Mouse (Mus musculus): Measurements from ENCODE around the gene Nomo1. TPM values are rescaled to one million over a fixed set of nuclear protein-coding genes. Genes with fewer than 3 reads are reported as not detected.

Gene Nomo1
- polyA plus RNA-seq (2012; rRNA removed): 27.8 and 34.0 TPM in 2 replicates

DNA sequence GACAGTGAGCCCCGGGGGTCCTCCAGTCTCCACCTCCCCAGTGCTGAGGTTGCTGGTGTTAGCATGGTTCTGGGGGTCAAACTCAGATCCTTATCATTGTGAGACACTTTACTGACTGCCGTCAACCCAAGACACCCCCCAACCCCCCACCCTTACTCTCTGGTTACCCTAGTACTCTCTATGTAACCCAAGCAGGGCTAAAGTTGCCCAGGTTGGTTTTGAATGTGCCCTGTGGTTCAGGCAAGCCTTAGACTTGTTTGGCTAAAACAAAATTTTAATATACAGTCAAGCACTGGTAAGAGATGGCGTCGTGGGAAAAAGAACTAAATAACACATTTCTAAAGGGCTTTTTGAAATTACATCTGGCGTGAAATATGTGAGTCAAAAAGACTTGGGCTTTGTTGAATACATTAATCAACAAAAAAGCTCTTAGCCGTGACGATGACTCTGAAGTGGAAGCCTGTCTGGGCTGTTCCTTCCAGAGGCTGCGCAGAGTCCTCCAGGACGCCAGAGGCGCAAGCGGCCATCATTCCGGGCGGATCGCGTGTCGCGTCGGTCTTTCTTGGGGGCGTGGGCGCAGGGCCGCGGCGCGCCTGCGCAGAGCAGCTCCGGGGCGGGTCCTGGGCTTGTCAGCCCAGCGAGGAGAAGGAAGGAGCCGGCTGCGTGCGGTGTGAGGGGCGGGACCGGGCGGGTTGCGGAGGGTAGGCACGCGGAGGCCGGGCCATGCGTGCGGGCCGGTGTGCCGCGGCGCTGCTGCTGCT, at the start of gene Nomo1:
TSS of gene Nomo1 (plus strand) at position 590 of the 761 bp plus-strand sequence.
- Histone ChIP-seq H3K4me3 (replicated peaks; ENCODE audit: extremely low read depth, low read depth, low read length) (peak within 1 kb of the TSS; percentile 99), H3K4me1 (ENCODE audit: control insufficient read depth, insufficient read depth, low read length) (peaks cover 4% of the 10 kb centered on the region; the same call in 1 of the 2 replicates)
- TF ChIP-seq POLR2A (IDR thresholded peaks at IDR 0.05; ENCODE audit: borderline replicate concordance, extremely low read depth, low read depth, low read length) (peak; percentile 64), CTCF (IDR thresholded peaks at IDR 0.05; ENCODE audit: insufficient read depth, low read length) (peak; percentile 78)
- peak; percentile 95 for DNase-seq
- 6% methylated on average over 44 of the region's 44 CpGs for WGBS

DNA sequence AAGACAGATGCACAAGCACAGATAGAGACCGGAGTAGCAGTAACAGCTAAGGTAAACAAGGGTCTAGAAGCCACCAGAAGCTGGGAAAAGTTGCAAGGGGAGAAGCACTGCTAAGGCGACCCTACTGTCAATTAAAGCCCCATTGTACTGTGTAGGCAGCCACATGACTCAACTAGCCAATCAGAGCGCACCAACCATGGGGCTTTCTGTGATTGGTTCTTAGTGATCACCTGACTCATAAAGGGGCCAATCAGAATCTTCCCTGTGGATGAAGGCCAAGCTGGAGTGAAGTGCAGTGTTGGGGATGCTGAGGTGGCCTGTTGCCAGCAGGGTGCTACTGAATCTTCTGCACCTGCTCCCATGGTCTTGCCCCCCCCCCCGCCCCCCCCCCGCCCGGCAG, 46.6 kb upstream of the Nomo1 start:
- WGBS: 68% methylated on average over 6 of the region's 6 CpGs
- DNase-seq: no peak
- no peak overlapping the region for H3K4me3 ChIP-seq (replicated peaks; ENCODE audit: extremely low read depth, low read depth, low read length)
- H3K4me1 ChIP-seq (ENCODE audit: control insufficient read depth, insufficient read depth, low read length): no peaks in the 10 kb centered on the region
- TF ChIP-seq POLR2A (IDR thresholded peaks at IDR 0.05; ENCODE audit: borderline replicate concordance, extremely low read depth, low read depth, low read length) (no peak), CTCF (IDR thresholded peaks at IDR 0.05; ENCODE audit: insufficient read depth, low read length) (no peak)

DNA sequence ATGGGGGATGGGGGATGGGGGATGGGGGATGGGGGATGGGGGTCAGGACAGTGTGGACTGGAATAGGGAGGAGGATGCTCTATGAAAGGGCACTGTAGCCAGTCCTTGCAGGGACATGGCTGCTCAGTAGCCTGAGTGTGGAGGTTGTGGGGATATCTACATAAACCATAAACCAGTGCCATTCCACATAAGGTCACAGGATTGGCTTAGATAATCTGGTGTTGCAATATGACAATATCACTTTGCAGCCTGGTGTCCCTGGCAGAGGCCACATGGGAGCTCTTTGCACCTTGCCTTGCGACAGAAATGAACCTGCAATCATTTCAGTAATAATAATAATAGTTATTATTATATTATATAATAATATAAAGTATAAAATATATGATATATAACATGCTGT, 45.2 kb upstream of the Nomo1 start:
- Histone ChIP-seq H3K4me1 (ENCODE audit: control insufficient read depth, insufficient read depth, low read length) (no peaks in the 10 kb centered on the region), H3K4me3 (replicated peaks; ENCODE audit: extremely low read depth, low read depth, low read length) (no peak overlapping the region)
- no peak for DNase-seq
- 79% methylated on average over 1 of the region's 1 CpGs for WGBS
- no peak for TF ChIP-seq CTCF (IDR thresholded peaks at IDR 0.05; ENCODE audit: insufficient read depth, low read length)

DNA sequence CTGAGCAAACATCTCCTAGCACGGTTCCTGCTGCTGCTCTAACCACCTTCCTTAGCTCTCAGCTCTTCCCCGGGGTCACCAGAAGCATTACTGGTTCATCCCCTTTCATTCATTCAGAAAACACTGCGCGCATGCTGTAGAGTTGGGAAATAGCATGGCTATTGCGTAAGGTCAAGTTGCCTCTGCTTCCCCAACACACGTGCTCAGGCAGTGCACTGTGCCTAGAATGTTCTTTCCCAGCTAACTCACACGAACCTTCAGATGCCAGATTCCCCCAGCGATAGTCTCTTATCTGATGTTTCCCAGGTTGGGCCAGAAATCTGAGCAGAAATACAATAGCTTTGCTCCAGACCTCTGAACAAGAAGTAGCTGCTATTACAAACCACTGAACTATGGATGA, 41.0 kb upstream of the Nomo1 start:
- Histone ChIP-seq H3K4me3 (replicated peaks; ENCODE audit: extremely low read depth, low read depth, low read length) (no peak overlapping the region), H3K4me1 (ENCODE audit: control insufficient read depth, insufficient read depth, low read length) (no peaks in the 10 kb centered on the region)
- TF ChIP-seq POLR2A (IDR thresholded peaks at IDR 0.05; ENCODE audit: borderline replicate concordance, extremely low read depth, low read depth, low read length) (no peak), CTCF (IDR thresholded peaks at IDR 0.05; ENCODE audit: insufficient read depth, low read length) (no peak)
- WGBS: 56% methylated on average over 8 of the region's 8 CpGs
- no peak for DNase-seq

DNA sequence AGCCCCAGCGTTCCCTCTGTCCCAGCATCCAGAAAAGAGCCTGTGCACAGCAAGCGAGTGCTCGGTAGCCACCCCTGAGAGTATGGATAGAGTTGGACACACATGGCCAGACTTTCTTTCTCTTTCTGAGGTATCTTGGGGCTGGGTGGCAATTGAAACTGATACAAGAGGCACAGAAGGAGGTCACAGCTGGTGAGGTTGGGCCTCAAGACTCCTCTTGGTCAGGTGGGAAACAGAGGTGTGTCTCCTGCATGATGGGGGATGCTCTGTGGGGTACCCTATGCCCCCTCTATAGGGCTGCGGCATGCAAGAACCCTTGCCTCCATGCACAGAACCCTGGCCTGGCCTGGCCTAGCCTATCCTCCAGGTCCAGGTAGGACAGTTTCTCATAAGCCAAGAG, 32.9 kb upstream of the Nomo1 start:
- 91% methylated on average over 4 of the region's 4 CpGs for WGBS
- no peak for TF ChIP-seq CTCF (IDR thresholded peaks at IDR 0.05; ENCODE audit: insufficient read depth, low read length)
- TF ChIP-seq POLR2A (IDR thresholded peaks at IDR 0.05; ENCODE audit: borderline replicate concordance, extremely low read depth, low read depth, low read length): no peak
- no peaks in the 10 kb centered on the region for H3K4me1 ChIP-seq (ENCODE audit: control insufficient read depth, insufficient read depth, low read length)

DNA sequence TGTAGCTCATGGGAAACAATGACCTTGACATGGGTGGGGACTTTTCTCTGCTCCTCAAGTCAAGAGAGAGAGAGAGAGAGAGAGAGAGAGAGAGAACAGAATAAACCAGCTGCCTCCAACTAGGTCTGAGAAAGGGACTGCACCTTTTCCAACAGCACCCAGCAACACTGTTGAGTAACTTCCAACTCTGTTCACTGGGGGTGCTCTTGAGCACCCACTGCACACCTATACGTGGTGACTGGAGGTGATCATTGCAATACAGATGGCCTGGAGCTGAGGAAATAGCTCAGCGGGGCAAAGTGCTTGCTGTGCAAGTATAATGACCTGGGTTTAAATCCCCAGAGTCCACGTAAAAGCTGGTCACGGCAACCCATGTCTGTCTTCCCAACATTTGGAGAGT, 30.8 kb upstream of the Nomo1 start:
- H3K4me1 ChIP-seq (ENCODE audit: control insufficient read depth, insufficient read depth, low read length): no peaks in the 10 kb centered on the region
- no peak for DNase-seq
- TF ChIP-seq POLR2A (IDR thresholded peaks at IDR 0.05; ENCODE audit: borderline replicate concordance, extremely low read depth, low read depth, low read length) (no peak), CTCF (IDR thresholded peaks at IDR 0.05; ENCODE audit: insufficient read depth, low read length) (no peak)
- 59% methylated on average over 4 of the region's 4 CpGs for WGBS
- H3K4me3 ChIP-seq (replicated peaks; ENCODE audit: extremely low read depth, low read depth, low read length): no peak overlapping the region

More for the DNA sequence above, 32.9 kb upstream of the Nomo1 start:
- no peak for DNase-seq
- no peak overlapping the region for H3K4me3 ChIP-seq (replicated peaks; ENCODE audit: extremely low read depth, low read depth, low read length)

DNA sequence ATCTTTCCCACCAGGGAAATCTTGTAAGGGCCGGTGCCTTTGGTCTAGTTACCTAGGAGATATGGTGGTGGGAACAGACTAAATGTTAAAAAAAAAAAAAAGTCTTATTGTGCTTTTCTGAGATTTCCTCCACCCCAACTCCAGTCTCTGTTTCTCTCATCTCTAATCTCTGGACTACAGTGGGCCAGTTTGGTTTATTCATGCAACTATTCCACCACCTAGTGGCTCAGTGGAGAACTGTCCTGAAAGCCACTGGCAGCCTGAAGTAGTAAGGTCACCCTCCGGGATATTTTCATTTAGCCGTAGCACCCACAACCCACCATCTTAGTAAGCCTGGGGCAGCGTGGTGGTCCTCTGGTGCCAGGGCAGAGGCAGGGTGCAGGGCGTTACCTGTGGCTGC, 23.9 kb upstream of the Nomo1 start:
- 7% methylated on average over 5 of the region's 5 CpGs for WGBS
- TF ChIP-seq CTCF (IDR thresholded peaks at IDR 0.05; ENCODE audit: insufficient read depth, low read length): peak; percentile 47
- TF ChIP-seq POLR2A (IDR thresholded peaks at IDR 0.05; ENCODE audit: borderline replicate concordance, extremely low read depth, low read depth, low read length): no peak
- H3K4me3 ChIP-seq (replicated peaks; ENCODE audit: extremely low read depth, low read depth, low read length): no peak overlapping the region
- H3K4me1 ChIP-seq (ENCODE audit: control insufficient read depth, insufficient read depth, low read length): no peaks in the 10 kb centered on the region
- DNase-seq: peak; percentile 54

DNA sequence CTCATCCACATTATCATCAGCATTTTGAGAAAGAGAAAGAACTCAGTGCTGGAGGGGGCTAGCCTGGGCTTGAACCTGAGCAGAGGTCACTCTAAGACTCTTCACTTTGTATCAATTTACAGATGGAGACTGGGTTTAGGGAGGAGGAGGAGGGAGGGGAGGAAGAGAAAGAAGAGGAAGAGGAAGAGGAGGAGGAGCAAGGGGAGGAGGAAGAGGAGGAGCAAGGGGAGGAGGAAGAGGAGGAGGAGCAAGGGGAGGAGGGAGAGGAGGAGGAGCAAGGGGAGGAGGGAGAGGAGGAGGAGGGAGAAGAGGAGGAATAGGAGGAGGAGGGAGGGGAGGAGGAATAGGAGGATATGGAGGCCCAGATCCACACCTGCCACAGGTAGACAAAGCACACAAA, 21.4 kb upstream of the Nomo1 start:
- no peak for DNase-seq
- no peak for TF ChIP-seq POLR2A (IDR thresholded peaks at IDR 0.05; ENCODE audit: borderline replicate concordance, extremely low read depth, low read depth, low read length)
- TF ChIP-seq CTCF (IDR thresholded peaks at IDR 0.05; ENCODE audit: insufficient read depth, low read length): no peak
- no peaks in the 10 kb centered on the region for H3K4me1 ChIP-seq (ENCODE audit: control insufficient read depth, insufficient read depth, low read length)
- no peak overlapping the region for H3K4me3 ChIP-seq (replicated peaks; ENCODE audit: extremely low read depth, low read depth, low read length)

DNA sequence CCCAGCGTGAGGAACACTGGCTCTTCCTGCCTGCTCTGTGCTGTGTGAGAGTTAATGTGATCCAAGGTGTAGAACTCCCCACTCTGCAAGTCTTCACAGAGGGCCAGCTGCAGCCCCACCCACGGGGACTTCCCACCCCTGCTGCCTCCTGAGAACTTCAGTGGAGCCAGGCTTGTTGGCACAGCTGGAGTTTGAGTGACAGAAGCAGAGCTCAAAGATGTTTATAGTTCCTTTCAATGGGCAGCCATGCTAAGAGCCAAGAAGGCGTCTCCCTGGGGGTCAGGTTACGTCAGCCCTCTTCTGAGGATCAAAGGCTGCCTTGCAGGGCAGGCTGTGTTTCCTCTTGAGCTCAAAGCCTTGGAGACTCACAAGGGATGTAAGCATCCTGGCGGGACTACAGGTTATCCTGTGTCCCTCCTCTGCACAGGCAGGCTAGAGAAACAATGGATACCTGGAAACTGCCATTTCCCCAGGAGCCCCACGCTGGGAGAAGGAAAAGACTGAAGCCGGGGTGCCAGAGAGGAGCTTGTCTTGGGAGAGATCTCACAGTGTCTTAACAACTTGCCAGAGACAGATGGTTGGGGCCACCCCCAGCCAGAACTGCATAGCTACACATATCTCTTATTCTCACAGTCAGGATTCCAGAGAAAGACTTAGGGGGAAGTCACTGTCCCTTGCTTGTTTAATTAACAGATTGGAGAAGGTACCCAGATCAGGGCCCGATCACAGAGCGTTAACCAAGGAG, 20.1 kb upstream of the Nomo1 start:
- 26% methylated on average over 9 of the region's 9 CpGs for whole genome bisulfite sequencing
- Histone ChIP-seq H3K4me1 (ENCODE audit: control insufficient read depth, insufficient read depth, low read length) (no peaks in the 10 kb centered on the region), H3K4me3 (replicated peaks; ENCODE audit: extremely low read depth, low read depth, low read length) (no peak overlapping the region)
- peak; percentile 30 for DNase-seq
- TF ChIP-seq CTCF (IDR thresholded peaks at IDR 0.05; ENCODE audit: insufficient read depth, low read length) (no peak), POLR2A (IDR thresholded peaks at IDR 0.05; ENCODE audit: borderline replicate concordance, extremely low read depth, low read depth, low read length) (no peak)

DNA sequence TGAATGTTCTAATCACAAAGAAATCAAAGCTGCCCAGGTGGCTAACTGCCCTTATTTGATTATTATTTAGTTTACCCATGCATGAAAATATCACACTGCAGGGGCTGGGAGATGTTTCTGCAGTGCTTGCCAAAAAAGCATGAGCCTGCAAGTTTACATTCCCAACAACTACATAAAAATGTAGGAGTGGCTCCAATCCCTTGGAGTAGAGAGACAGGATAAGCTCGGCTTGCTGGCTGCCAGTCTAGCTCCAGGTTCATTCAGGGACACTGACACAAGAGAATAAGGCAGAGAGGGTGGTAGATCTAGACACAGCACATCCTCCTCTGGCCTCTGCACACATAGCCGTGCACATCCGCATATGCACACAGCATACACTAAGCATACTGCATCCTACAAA, 13.9 kb upstream of the Nomo1 start:
- DNase-seq: no peak
- WGBS: 55% methylated on average over 3 of the region's 3 CpGs
- no peak for TF ChIP-seq CTCF (IDR thresholded peaks at IDR 0.05; ENCODE audit: insufficient read depth, low read length)
- no peak for TF ChIP-seq POLR2A (IDR thresholded peaks at IDR 0.05; ENCODE audit: borderline replicate concordance, extremely low read depth, low read depth, low read length)

More for the DNA sequence above, 13.9 kb upstream of the Nomo1 start:
- H3K4me1 ChIP-seq (ENCODE audit: control insufficient read depth, insufficient read depth, low read length): no peaks in the 10 kb centered on the region
- H3K4me3 ChIP-seq (replicated peaks; ENCODE audit: extremely low read depth, low read depth, low read length): no peak overlapping the region
